Mouse (Mus musculus) midbrain, embryonic 14.5 days (tissue): Measurements from ENCODE around the gene Pls1. TPM values are rescaled to one million over a fixed set of nuclear protein-coding genes. Genes with fewer than 3 reads are reported as not detected.

Experiments
- ATAC-seq: fragments of 200-750 bp; cut with Nextera tagmentation; 2 replicates; pipeline ENCODE4 v1.8.0; 2017; ENCODE audit warnings: moderate number of reproducible peaks, moderate library complexity; ENCODE audit not compliant: low FRiP score, low TSS enrichment
- DNase-seq: peaks from one replicate; pipeline ENCODE4 v3.0.0-alpha.2; 2015
- H3K27ac ChIP-seq: fragments of 300-500 bp; sonication (generic); replicated peaks from 2 replicates; pipeline ENCODE4 v1.5.1; 2014; ENCODE audit warnings: mild to moderate bottlenecking, low read depth, low read length, moderate library complexity
- H3K27me3 ChIP-seq: fragments of 300-500 bp; sonication (generic); 2 replicates; pipeline ENCODE4 v1.6.1; 2014; ENCODE audit warnings: low read length, control low read depth, mixed read lengths; ENCODE audit not compliant: control insufficient read depth, insufficient read depth
- H3K36me3 ChIP-seq: fragments of 300-500 bp; sonication (generic); 2 replicates; pipeline ENCODE4 v1.6.1; 2014; ENCODE audit warnings: low read length, control low read depth; ENCODE audit not compliant: control insufficient read depth, insufficient read depth
- H3K4me1 ChIP-seq: fragments of 300-500 bp; sonication (generic); 2 replicates; pipeline ENCODE4 v1.6.1; 2014; ENCODE audit warnings: mild to moderate bottlenecking, antibody characterized with exemption, low read length, control low read depth; ENCODE audit not compliant: control insufficient read depth, insufficient read depth
- H3K4me2 ChIP-seq: fragments of 300-500 bp; sonication (generic); 2 replicates; pipeline ENCODE4 v1.6.1; 2014; ENCODE audit warnings: mild to moderate bottlenecking, low read length, moderate library complexity
- H3K4me3 ChIP-seq: fragments of 300-500 bp; sonication (generic); replicated peaks from 2 replicates; pipeline ENCODE4 v1.5.1; 2014; ENCODE audit warnings: low read depth, low read length
- H3K9ac ChIP-seq: fragments of 300-500 bp; sonication (generic); replicated peaks from 2 replicates; pipeline ENCODE4 v1.6.1; 2014; ENCODE audit warnings: mild to moderate bottlenecking, low read length, moderate library complexity
- H3K9me3 ChIP-seq: fragments of 300-500 bp; sonication (generic); 2 replicates; pipeline ENCODE4 v1.6.1; 2016; ENCODE audit warnings: low read length, control low read depth, mixed read lengths; ENCODE audit not compliant: control insufficient read depth
- whole genome bisulfite sequencing: fragments of 180-500 bp; shearing (Covaris S2); extraction: QIAGEN DNeasy Blood & Tissue Kit; methylation state at CpG from one replicate; pipeline ENCODE4 v1.1.7; 2014; 5-methylcytosine and 5-hydroxymethylcytosine counted together
- polyA plus RNA-seq: library from polyadenylated mRNA; unstranded; fragments of >200 nt; fragmentation: Nextera tagmentation; extraction: Ambion mirVana; gene quantifications from 2 replicates; pipeline ENCODE4 v1.2.1, GENCODE M21; 2014

Pls1 gene
- polyA plus RNA-seq, 1 experiment from 2014 or later, result 3.3 TPM

DNA sequence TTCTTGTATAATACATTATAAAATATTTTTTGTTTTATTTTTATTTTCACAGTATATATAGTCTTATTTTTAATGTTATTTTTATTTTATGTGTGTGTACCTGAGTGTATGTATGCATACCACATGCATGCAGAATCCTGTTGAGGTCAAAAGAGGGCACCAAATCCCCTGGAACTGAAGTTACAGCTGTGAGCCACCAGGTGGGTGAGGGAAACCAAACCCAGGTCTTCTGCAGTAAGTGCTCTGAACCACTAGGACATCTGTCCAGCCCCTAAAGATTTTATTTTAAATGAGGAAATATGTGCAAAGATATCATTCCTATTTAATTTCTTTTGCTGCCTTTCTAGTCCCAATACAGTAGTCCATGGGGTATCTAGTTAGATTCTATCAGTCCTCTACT is 136.2 kb downstream of the Pls1 start:
- H3K4me2 ChIP-seq, result no peak overlapping the region
- H3K27me3 ChIP-seq, result no peaks in the 10 kb centered on the region
- DNase-seq, result no peak
- peaks cover 9% of the 10 kb centered on the region; the same call in 1 of the 2 replicates for H3K36me3 ChIP-seq
- H3K27ac ChIP-seq, result no peak overlapping the region
- H3K4me1 ChIP-seq, result no peaks in the 10 kb centered on the region
- no peak for ATAC-seq
- no peak overlapping the region for H3K4me3 ChIP-seq
- no peak overlapping the region for H3K9ac ChIP-seq
- no peaks in the 10 kb centered on the region for H3K9me3 ChIP-seq

- Histone ChIP-seq H3K27me3 (no peaks in the 10 kb centered on the region), H3K36me3 (peaks cover 9% of the 10 kb centered on the region; the same call in 1 of the 2 replicates), H3K9me3 (no peaks in the 10 kb centered on the region), H3K9ac (no peak overlapping the region), H3K4me2 (no peak overlapping the region), H3K4me3 (no peak overlapping the region), H3K4me1 (no peaks in the 10 kb centered on the region), H3K27ac (no peak overlapping the region)
- DNase-seq (no peak), ATAC-seq (no peak)
- 84% methylated on average over 5 of the region's 5 CpGs for WGBS
Measured at GRCm38 (mm10) chr9:95705371-95705770, 139.7 kb downstream of the Pls1 start.

- H3K4me1 ChIP-seq, result no peaks in the 10 kb centered on the region
- WGBS, result 89% methylated on average over 3 of the region's 3 CpGs
- ATAC-seq (no peak), DNase-seq (no peak)
- H3K9me3 ChIP-seq, result no peaks in the 10 kb centered on the region
- no peak overlapping the region for H3K9ac ChIP-seq
- H3K36me3 ChIP-seq, result peaks cover 9% of the 10 kb centered on the region; the same call in 1 of the 2 replicates
- H3K4me2 ChIP-seq, result no peak overlapping the region
- H3K27me3 ChIP-seq, result no peaks in the 10 kb centered on the region
- no peak overlapping the region for H3K27ac ChIP-seq
- no peak overlapping the region for H3K4me3 ChIP-seq
Measured at GRCm38 (mm10) chr9:95704078-95704477, 141.0 kb downstream of the Pls1 start.

Other genes starting within 250 kb of the Pls1 start
- gene Pcolce2, start 207.7 kb downstream of the Pls1 start, polyA plus RNA-seq, result 1.1 and 1.2 TPM in 2 replicates
- 10.1 and 10.5 TPM in 2 replicates for gene Trpc1, start 94.9 kb downstream of the Pls1 start, polyA plus RNA-seq
- 14.7 and 17.3 TPM in 2 replicates for gene Atr, start 12.3 kb upstream of the Pls1 start, polyA plus RNA-seq
- gene Xrn1, start 109.4 kb upstream of the Pls1 start, polyA plus RNA-seq, result 22.1 and 24.4 TPM in 2 replicates